Mouse (Mus musculus) gastrocnemius, postnatal 36 days (tissue): ENCODE results near the gene Pitpnm2. TPM values are rescaled to one million over a fixed set of nuclear protein-coding genes. Genes with fewer than 3 reads are reported as not detected.
A peak's percentile ranks its signal among the peaks of the same experiment; 100 is the strongest.

Source experiments
- DNase-seq, 2 experiments: peaks; one replicate each; pipeline ENCODE4 v3.0.0; 2022
- intact Hi-C: fragments of 180-260 bp; cut with DNase I; formaldehyde crosslinking; loops from one replicate; pipeline ENCODE4 v1.15.1; 2025
- total RNA-seq, 2 experiments: library from RNA; stranded (reverse); gene quantifications; 2 replicates each; pipeline ENCODE4 v1.2.3; 2021

Gene Pitpnm2
- total RNA-seq, 2 experiments from 2014 or later: 18.0 to 19.3 TPM

DNA sequence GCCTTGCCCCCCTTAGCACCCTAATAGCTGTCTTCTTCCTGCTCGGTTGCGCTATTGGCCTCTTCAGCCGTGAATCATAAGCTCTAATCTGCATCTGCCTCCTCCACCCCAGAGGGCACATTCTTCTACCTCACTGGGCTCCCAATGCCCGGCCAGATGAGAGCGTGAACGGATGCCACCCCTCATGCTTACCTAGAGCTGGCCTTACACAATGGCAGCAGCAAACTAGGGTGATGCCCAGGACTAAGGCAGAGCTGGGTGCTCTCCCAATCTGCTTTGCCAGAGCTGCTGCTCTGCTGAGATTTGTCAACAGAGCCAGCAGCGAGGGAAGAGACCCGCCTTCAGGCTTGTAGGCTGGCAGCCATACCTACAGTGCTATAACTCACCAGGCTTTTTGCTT is 41.5 kb downstream of the Pitpnm2 start:
- intact Hi-C loops: loop anchor here (5.0 kb wide), 1 partner anchor 36 kb away; no protein-coding TSS in a partner anchor
- DNase-seq: no peak

- intact Hi-C loops: loop anchor here (5.0 kb wide), 1 partner anchor 34 kb away; no protein-coding TSS in a partner anchor
- DNase-seq: peak in 1 of 2 experiments; percentile 61
These were observed 43.0 kb downstream of the Pitpnm2 start for GRCm38 (mm10) chr5:124206481-124207038.

DNA sequence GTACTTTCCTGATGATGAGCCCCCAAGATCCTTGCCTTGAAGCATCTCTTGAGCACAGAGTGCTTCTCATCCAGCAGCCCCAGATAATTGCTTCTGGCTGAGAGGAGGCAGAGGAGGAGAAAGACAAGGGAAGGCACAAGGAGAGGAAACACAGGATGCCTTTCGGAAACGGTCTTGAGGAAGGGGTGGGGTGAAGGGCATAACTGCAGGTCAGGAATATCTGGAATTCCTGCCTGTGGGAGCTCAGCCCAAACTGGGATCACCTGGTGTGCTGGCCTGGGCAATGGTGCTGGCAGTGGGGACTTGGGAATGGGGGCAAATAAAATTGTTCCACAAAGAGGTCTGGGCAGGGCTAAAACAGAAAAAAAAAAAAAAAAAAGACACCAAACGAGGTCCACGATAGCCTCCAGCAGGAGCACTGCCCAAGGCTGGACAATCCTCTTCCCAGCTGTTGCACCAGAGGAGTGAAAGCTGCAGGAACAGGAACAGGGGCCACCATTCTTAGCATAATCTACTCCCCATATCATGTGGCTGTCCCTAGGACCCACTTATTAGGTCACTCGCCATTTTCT is 43.7 kb downstream of the Pitpnm2 start:
- intact Hi-C loops: loop anchor here (5.0 kb wide), 1 partner anchor 34 kb away; no protein-coding TSS in a partner anchor
- DNase-seq: no peak

GRCm38 (mm10) chr5:124205211-124205610 is 44.3 kb downstream of the Pitpnm2 start:
- intact Hi-C loops: loop anchor here (5.0 kb wide), 1 partner anchor 33 kb away; no protein-coding TSS in a partner anchor
- DNase-seq: no peak

- no peak for DNase-seq
- intact Hi-C loops: no loop called here
These were observed 45.3 kb downstream of the Pitpnm2 start for GRCm38 (mm10) chr5:124204127-124204794.

DNA sequence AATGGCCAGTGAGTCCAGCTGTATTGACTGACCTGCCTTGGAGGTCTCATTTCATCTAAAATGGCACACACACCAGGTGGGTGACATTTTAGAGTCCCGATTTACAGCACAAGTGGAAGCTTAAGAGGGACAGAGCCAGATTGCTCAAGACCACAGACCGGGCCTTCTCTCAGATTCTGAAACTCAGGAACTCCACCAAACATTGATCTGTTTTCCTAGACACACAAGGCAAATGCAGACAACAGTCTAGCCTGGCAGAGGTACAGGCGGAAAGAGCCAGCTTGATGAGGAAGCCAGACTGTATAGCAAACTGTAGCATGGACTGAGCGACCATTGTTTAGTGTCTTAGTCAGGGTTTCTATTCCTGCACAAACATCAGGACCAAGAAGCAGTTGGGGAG is 46.3 kb downstream of the Pitpnm2 start:
- intact Hi-C loops: no loop called here
- no peak for DNase-seq

- no peak for DNase-seq
- intact Hi-C loops: no loop called here
These were observed 47.5 kb downstream of the Pitpnm2 start for GRCm38 (mm10) chr5:124202071-124202470.

DNA sequence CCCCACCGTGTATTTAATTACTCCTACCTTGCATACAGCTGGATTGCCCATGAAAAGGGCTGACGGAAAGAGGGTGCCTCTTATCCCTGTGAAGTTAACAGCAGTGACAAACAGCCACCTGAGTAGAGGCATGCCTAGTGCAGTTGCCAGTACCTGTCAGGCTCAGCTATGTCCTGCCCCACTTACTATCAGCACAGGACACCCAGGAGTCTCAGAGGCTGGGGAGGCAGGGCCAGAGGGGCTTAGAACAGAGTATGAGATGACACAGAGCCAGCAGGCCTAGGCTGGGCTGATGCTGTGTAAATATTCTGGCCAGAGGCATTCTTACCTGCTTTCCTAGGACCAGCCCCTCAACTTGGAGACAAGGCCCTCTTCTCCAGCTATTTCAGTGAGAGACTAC is 48.0 kb downstream of the Pitpnm2 start:
- no peak for DNase-seq
- intact Hi-C loops: no loop called here

- no peak for DNase-seq
- intact Hi-C loops: no loop called here
These were observed 48.7 kb downstream of the Pitpnm2 start for GRCm38 (mm10) chr5:124200844-124201243.

GRCm38 (mm10) chr5:124199168-124199567 is 50.4 kb downstream of the Pitpnm2 start:
- no peak for DNase-seq
- intact Hi-C loops: no loop called here

DNA sequence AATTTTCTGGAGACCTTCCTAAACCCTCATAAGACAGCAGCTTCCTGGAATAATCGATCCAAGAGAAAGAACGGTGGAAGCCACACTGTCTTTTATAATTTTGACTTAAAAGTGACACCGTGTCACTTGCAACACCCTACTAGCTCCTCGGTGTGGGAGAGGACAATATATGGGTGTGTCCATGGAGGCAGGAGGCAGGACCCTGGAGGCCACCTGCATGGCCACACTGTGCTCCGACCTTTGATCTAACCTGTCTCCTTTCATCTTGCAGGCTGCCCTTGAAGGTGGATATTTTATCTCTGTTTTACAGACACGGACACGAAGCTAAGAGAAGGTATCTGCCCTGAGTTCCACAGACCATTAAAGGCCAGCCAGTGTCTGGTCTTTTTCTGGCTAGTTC is 51.1 kb downstream of the Pitpnm2 start:
- no peak for DNase-seq
- intact Hi-C loops: no loop called here

GRCm38 (mm10) chr5:124196082-124196481 is 53.5 kb downstream of the Pitpnm2 start:
- intact Hi-C loops: no loop called here
- no peak for DNase-seq

DNA sequence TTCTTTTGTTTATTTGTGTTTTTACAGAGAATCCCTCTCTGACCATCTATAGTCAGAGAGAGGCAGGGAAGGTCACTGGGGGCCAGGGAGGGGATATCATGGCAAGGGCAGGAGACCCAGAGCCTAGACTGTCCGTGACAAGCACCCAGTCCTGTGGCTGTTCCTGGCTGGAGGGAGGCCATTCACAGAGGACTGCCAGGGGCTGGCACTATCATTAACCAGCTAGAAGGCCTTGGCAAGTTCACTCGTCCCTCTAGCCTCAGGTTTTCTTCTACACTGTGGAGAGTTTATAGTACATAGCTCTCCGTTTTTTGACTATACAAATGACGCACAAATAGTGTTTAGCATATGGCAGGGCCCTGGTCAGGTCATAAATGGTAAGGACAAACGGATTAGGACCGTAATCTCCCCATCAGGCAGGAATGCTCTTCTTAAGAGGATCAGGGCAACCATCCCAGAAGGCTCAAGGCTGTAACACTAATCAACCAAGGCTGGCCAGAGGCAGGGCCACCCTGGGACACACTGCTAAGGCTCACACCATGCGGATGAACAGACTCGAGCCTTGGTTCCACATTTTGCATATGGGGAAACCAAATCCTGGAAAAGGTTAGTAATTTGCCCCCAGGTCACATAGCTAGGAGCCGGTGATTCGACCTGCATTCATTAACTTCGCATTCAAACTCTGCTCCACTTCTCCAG is 55.0 kb downstream of the Pitpnm2 start:
- DNase-seq: no peak
- intact Hi-C loops: no loop called here

GRCm38 (mm10) chr5:124193286-124194112 is 56.1 kb downstream of the Pitpnm2 start:
- intact Hi-C loops: no loop called here
- no peak for DNase-seq

DNA sequence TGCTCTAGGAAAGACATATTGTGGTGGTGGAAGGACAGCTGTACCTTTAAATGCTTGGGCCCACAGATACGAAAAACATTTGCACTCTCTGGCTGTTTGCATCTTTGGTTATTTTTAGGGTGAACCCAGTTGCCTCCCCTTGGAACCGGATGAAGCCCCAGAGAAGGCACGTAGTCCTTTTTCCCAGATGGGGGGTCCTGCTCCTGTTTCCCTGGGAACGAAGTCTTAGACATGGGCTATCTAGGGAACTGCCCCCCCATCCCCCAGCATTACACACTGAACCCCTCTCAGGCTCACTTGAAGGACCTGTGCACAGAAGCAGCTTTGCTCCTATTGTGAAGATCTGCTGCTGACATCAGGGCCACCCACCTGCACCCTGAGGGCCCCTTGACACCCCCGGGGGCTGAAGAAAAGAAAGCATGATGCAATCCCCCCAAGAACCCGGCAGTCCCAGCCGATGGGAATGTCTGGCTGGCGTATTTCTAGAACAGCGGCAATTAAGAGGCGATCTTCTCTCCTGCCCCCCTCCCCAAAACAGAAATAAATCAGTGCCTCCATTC is 56.8 kb downstream of the Pitpnm2 start:
- intact Hi-C loops: no loop called here
- no peak for DNase-seq

DNA sequence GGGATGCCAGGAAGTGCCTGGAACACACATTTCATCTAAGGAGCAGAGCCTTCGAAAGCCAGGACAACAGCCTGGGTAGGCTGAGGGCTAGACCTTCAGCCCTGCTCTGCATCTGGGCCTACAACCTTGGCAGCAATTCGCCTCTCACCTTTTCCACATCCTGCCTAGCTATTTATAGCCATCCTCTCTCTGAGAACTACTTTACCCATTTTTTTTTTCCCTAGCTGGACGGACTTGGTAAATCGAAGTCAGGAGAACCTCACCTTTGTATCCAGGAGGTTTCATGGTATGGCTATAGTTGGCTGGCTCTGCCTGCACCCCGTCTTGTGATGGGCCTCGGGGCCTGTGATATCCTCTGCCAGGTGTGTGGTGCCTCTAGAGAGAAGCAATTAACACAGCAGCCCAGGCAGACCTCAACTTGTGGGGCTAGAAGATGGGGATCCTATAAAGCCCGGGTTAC is 57.3 kb downstream of the Pitpnm2 start:
- intact Hi-C loops: no loop called here
- no peak for DNase-seq

- intact Hi-C loops: no loop called here
- no peak for DNase-seq
These were observed 59.3 kb downstream of the Pitpnm2 start for GRCm38 (mm10) chr5:124190146-124190870.

DNA sequence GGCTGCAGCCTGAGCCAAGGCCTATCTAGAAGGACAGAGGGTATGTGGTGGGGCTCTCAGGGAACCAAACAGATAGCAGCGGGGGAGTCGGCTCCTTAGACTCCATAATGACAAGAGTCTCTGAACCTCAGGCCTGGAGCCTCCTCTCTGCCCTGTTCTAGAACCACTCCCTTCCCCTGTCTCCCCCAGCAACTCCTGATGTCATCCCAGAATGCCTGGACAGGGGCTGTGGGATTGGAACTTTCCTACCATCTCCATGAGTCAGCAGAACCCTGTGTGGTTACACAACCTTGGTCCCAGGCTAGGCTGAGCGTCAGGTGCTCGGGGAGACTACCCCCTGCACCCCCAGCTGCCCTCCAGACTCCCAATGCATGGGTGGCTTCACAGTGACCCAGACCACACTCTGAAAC is 60.0 kb downstream of the Pitpnm2 start:
- intact Hi-C loops: no loop called here
- no peak for DNase-seq
